Mouse (Mus musculus) hindbrain, embryonic 11.5 days (tissue): ENCODE data around the gene Dctn3. TPM values are rescaled to one million over a fixed set of nuclear protein-coding genes. Genes with fewer than 3 reads are reported as not detected.

ENCODE experiments used
- ATAC-seq: fragments of 200-750 bp; cut with Nextera tagmentation; 2 replicates; pipeline ENCODE4 v1.8.0; 2017; ENCODE audit warnings: mild to moderate bottlenecking, moderate TSS enrichment, moderate library complexity; ENCODE audit not compliant: low FRiP score
- DNase-seq: peaks from one replicate; pipeline ENCODE4 v3.0.0-alpha.2; 2015; ENCODE audit warnings: low spot score
- H3K27ac ChIP-seq: fragments of 300-500 bp; sonication (generic); 2 replicates; pipeline ENCODE4 v1.5.1; 2014; ENCODE audit warnings: mild to moderate bottlenecking, low read depth, low read length
- H3K27me3 ChIP-seq: fragments of 300-500 bp; sonication (generic); 2 replicates; pipeline ENCODE4 v1.6.1; 2014; ENCODE audit warnings: mild to moderate bottlenecking, low read length, moderate library complexity, mixed read lengths; ENCODE audit not compliant: control insufficient read depth, insufficient read depth
- H3K36me3 ChIP-seq: fragments of 300-500 bp; sonication (generic); 2 replicates; pipeline ENCODE4 v1.6.1; 2014; ENCODE audit warnings: mild to moderate bottlenecking, low read length, moderate library complexity, mixed read lengths; ENCODE audit not compliant: control insufficient read depth, insufficient read depth
- H3K4me1 ChIP-seq: fragments of 300-500 bp; sonication (generic); replicated peaks from 2 replicates; pipeline ENCODE4 v1.6.1; 2014; ENCODE audit warnings: low read length, mixed read lengths; ENCODE audit not compliant: control insufficient read depth, insufficient read depth
- H3K4me2 ChIP-seq: fragments of 300-500 bp; sonication (generic); replicated peaks from 2 replicates; pipeline ENCODE4 v1.6.1; 2014; ENCODE audit warnings: mild to moderate bottlenecking, low read depth, low read length
- H3K4me3 ChIP-seq: fragments of 300-500 bp; sonication (generic); 2 replicates; pipeline ENCODE4 v1.5.1; 2014; ENCODE audit warnings: low read depth, low read length
- H3K9ac ChIP-seq: fragments of 300-500 bp; sonication (generic); 2 replicates; pipeline ENCODE4 v1.6.1; 2014; ENCODE audit warnings: low read depth, low read length
- H3K9me3 ChIP-seq: fragments of 300-500 bp; sonication (generic); 2 replicates; pipeline ENCODE4 v1.6.1; 2016; ENCODE audit warnings: low read length; ENCODE audit not compliant: control insufficient read depth
- WGBS: fragments of 180-500 bp; shearing (Covaris S2); extraction: QIAGEN DNeasy Blood & Tissue Kit; methylation state at CpG from one replicate; pipeline ENCODE4 v1.1.7; 2014; 5-methylcytosine and 5-hydroxymethylcytosine counted together
- polyA plus RNA-seq: library from polyadenylated mRNA; unstranded; fragments of >200 nt; fragmentation: Nextera tagmentation; extraction: Ambion mirVana; gene quantifications from 2 replicates; pipeline ENCODE4 v1.2.1, GENCODE M21; 2014

The Dctn3 gene
- polyA plus RNA-seq, 1 experiment from 2014 or later = 192 TPM

DNA sequence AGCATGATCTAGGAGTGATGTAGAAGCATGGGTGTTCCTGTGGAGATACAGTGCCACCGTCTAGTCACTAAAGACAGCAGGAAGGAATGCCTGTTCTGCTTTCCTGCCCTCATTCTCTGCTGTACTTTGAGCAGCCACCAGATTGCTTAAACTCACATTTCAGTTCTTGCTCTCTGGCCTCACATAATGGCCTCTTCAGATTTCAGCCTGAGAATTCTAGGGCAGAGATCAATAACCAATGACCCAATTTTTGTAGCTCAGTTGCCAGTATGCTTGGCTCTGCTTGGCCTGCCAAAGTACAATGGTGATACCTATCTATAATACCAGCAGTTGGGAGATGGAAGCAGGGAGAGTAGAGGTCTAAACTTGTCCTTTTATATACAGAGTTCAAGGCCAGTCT lies 22.1 kb upstream of the Dctn3 start:
- WGBS = 90% methylated on average over 1 of the region's 1 CpGs
- H3K9ac ChIP-seq = no peak overlapping the region
- no peaks in the 10 kb centered on the region for H3K36me3 ChIP-seq
- no peak overlapping the region for H3K4me3 ChIP-seq
- H3K4me1 ChIP-seq = no peaks in the 10 kb centered on the region
- H3K9me3 ChIP-seq = no peaks in the 10 kb centered on the region; the same call in 1 of the 2 replicates
- no peak overlapping the region for H3K27ac ChIP-seq
- ATAC-seq (no peak), DNase-seq (no peak)
- no peak overlapping the region for H3K4me2 ChIP-seq
- H3K27me3 ChIP-seq = no peaks in the 10 kb centered on the region

DNA sequence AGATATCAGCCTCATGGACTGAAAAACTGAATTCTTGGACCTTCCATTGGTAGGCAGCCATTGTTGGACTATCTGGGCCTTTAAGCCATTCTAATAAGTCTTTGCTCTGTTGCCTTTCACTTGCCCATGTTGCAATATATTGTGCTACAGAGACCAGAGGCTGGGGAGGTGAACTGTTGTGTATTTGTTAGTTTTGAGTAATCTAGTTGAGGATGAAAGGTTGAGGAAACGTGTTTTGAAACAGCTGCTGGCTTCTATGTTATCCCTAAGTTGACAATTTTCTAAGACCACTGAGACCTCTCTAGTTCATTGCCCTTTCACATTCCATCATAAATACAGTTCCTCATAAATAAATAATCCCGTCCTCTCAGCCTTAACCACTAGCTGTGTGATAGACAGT lies 21.2 kb upstream of the Dctn3 start:
- 67% methylated on average over 2 of the region's 2 CpGs for WGBS
- H3K27ac ChIP-seq = no peak overlapping the region

DNA sequence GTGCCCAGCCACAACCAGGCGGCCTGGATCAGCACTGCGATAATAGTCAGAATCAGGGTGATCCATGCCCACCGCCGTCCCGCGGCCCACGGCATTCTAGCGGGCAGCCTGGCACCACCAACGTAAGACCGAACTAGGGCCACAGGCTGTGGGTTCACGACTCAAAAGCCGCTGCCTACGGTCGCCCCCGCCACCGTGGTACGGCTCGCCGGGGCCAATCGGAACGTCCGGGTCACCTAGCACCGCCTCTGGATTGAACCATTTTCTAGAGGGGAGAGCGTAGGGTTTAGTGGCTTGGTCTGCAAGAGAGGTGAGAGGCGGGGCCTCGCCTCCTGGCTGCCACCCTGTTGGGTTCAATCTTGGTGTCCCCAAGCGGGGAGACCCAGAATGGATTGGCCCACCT lies 18.2 kb upstream of the Dctn3 start:
- peak; percentile 97 for ATAC-seq
- peak; percentile 94 for DNase-seq
- no peaks in the 10 kb centered on the region for H3K4me1 ChIP-seq
- peak overlapping the region; percentile 50 for H3K4me3 ChIP-seq
- H3K36me3 ChIP-seq = 0 out of 2 replicates have a peak, but pooled peaks cover 4% of the 10 kb centered on the region
- H3K27ac ChIP-seq = peak overlapping the region; percentile 7; the same call in 1 of the 2 replicates
- WGBS = under 1% methylated on average over 27 of the region's 27 CpGs
- H3K9me3 ChIP-seq = no peaks in the 10 kb centered on the region
- peak overlapping the region; percentile 63 for H3K9ac ChIP-seq
- H3K4me2 ChIP-seq = peak overlapping the region; percentile 59
- H3K27me3 ChIP-seq = no peaks in the 10 kb centered on the region

More for the DNA sequence above, 21.2 kb upstream of the Dctn3 start:
- no peak overlapping the region for H3K4me3 ChIP-seq
- ATAC-seq = no peak
- H3K4me1 ChIP-seq = no peaks in the 10 kb centered on the region
- H3K9ac ChIP-seq = no peak overlapping the region
- no peak overlapping the region for H3K4me2 ChIP-seq
- no peak for DNase-seq
- H3K36me3 ChIP-seq = no peaks in the 10 kb centered on the region
- no peaks in the 10 kb centered on the region for H3K27me3 ChIP-seq
- H3K9me3 ChIP-seq = no peaks in the 10 kb centered on the region; the same call in 1 of the 2 replicates

DNA sequence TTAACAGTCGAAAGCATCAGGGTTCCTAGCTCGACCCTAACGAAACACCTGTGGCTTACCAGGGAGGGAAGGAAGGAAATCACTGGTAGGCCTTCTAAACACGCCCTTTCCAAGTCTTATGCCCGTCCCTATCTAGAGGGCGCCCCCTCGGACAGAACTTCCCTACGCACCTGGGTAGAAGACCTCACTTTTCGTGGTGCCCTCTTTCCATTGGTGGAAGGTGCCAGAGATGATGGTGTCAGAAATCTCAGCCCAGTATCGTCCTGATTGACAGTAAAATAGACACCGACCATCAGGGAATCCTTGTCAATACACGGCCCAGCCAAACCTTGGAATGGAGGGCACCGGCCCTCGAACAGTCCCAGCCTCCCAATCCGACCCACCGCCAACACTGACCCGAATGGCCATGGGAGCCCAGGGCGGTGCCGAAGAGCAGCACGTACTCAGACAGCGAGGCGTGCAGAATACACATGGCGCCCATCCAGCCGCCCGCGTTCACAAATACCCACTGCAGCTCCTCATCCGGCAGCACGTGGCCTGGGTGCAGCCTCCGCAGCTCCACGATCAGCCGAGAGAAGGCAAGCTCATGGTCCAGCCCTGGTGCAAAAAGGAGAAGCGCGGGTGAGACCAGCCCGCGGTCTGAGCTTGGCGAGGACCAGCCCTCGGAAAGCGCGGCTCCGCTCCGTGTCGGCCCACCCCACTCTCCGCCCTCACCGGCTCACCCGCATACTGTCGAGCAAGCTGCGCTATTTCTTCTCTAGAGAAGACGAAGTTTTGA lies 17.6 kb upstream of the Dctn3 start:
- Histone ChIP-seq H3K9me3 (no peaks in the 10 kb centered on the region), H3K9ac (peak overlapping the region; percentile 63), H3K27ac (peak overlapping the region; percentile 7; the same call in 1 of the 2 replicates), H3K4me3 (peak overlapping the region; percentile 50), H3K4me2 (peak overlapping the region; percentile 59), H3K27me3 (no peaks in the 10 kb centered on the region), H3K4me1 (no peaks in the 10 kb centered on the region), H3K36me3 (0 out of 2 replicates have a peak, but pooled peaks cover 4% of the 10 kb centered on the region)
- ATAC-seq = peak; percentile 87
- DNase-seq = peak; percentile 30
- WGBS = under 1% methylated on average over 48 of the region's 48 CpGs

DNA sequence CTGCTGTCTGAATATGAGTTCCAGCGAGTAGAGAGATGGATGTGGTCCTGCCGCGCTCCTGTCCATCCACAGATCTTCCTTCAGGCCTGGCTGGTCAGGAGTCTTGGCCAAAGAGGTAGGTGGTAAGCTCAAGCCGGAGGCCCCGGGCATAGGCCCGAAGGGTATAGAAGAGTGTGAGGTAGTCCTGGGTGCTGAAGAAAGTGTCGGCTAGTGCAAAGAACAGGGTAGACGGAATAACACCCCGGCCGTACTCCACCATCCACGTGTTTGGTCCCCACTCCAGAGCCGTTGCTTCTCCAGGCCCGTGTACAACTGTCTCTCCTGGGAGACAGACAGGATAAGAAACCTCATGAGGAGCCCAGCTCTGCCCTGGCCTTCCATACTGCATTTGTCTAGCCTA lies 16.3 kb upstream of the Dctn3 start:
- no peak overlapping the region for H3K27ac ChIP-seq
- no peaks in the 10 kb centered on the region for H3K4me1 ChIP-seq
- DNase-seq (no peak), ATAC-seq (no peak)
- H3K4me2 ChIP-seq = no peak overlapping the region
- H3K9ac ChIP-seq = no peak overlapping the region
- H3K4me3 ChIP-seq = no peak overlapping the region
- 95% methylated on average over 13 of the region's 13 CpGs for WGBS
- no peaks in the 10 kb centered on the region for H3K27me3 ChIP-seq
- H3K9me3 ChIP-seq = no peaks in the 10 kb centered on the region
- H3K36me3 ChIP-seq = 0 out of 2 replicates have a peak, but pooled peaks cover 4% of the 10 kb centered on the region

DNA sequence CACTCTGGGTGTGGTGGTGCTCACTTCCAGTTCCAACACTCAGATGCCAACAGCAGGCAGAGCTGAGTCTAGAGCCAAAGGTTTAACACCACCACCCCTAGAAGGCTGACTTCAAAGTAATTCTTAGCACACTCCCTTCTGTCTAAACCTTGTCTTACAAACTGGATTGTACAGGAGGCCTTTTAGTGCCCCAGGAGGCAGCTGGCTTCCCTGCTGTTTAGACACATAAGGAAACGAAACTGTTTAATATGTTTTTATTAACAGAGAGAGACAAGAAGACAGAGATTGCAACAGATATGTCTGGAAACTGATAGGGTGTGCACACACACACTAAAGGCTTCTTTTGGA lies 15.3 kb upstream of the Dctn3 start:
- Histone ChIP-seq H3K9me3 (no peaks in the 10 kb centered on the region), H3K4me1 (no peaks in the 10 kb centered on the region), H3K27me3 (peaks cover under 1% of the 10 kb centered on the region; the same call in 1 of the 2 replicates), H3K27ac (no peak overlapping the region), H3K4me3 (no peak overlapping the region), H3K4me2 (no peak overlapping the region), H3K36me3 (0 out of 2 replicates have a peak, but pooled peaks cover 4% of the 10 kb centered on the region), H3K9ac (no peak overlapping the region)
- ATAC-seq (no peak), DNase-seq (no peak)
- 63% methylated on average over 1 of the region's 1 CpGs for WGBS

DNA sequence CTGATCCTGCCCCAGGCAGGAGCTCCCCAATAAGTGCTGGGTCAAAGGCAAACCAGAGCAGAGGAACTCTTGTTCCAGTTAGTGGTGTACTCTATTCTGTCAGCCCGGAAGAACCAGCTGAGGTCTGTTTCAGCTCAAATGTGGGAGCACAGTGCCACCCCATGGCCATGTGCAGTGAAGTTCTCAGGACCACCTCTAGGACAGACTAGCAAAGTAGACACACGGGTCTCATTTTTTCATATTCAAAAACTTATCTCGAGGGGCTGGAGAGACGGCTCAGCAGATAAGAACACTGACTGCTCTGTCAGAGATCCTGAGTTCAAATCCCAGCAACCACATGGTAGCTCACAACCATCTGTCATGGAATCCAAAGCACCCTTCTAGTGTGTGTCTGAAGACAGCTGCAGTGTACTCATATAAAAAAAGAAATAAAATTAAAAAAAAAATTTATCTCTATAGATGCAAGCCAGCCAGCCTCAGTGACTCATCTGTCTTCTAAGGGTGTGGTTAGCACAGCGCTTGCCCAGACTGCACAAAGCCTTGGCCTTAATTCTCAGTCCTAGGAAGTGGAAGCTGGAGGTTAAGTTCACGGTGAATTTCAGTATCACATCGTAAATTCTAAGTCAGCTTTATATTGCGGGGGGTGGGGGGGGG lies 14.8 kb upstream of the Dctn3 start:
- ATAC-seq = no peak
- Histone ChIP-seq H3K4me2 (no peak overlapping the region), H3K36me3 (0 out of 2 replicates have a peak, but pooled peaks cover 4% of the 10 kb centered on the region), H3K27me3 (peaks cover 4% of the 10 kb centered on the region; the same call in 1 of the 2 replicates), H3K27ac (no peak overlapping the region), H3K4me3 (no peak overlapping the region), H3K4me1 (no peaks in the 10 kb centered on the region), H3K9ac (no peak overlapping the region), H3K9me3 (no peaks in the 10 kb centered on the region)
- DNase-seq = peak; percentile 77
- WGBS = 58% methylated on average over 8 of the region's 8 CpGs

DNA sequence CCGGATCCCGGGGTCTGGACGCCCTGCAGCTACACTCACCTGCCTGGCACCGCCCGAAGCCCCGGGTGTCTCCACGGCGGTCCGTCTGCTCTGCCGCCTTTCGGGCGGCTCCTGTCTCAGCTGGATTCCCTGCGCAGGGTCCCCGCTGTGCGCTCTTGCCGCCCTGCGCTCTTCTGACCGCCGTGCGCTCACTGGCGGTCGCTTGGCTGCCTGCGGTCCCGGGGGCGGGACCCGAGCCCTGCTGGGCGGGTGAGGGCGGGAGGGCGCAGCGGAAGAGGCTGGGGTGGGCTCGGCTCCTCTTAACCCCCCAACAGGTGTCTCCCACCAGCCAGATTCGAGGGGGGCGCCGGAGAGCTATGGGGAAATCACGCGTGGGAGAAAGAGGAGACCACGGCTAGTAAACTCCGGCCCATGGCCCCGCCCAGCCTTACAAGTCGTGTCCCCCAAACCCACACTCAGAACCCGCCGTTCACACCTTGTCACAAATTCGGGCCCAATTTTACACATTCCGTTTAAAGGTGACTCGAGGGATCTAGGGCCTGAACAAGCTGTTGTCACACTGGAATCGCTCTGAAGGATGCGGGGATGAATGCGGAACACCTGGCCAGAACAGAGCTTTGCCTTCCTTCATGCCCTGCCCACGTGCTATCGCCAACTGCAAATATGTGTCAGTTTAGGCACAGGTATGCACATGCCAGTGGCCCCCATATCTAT lies 8.2 kb upstream of the Dctn3 start, which contains the start of gene Arid3c:
Gene Arid3c (minus strand): TSS at position 91 of the 714 bp plus-strand sequence.
- ATAC-seq = no peak
- no peaks in the 10 kb centered on the region for H3K9me3 ChIP-seq
- no peaks in the 10 kb centered on the region for H3K36me3 ChIP-seq
- no peak within 1 kb of the TSS for H3K27ac ChIP-seq
- H3K4me2 ChIP-seq = peak within 1 kb of the TSS; percentile 67
- WGBS = 3% methylated on average over 46 of the region's 50 CpGs
- peak; percentile 57 for DNase-seq
- H3K27me3 ChIP-seq = peaks cover 53% of the 10 kb centered on the region
- H3K4me1 ChIP-seq = peaks cover 8% of the 10 kb centered on the region
- H3K4me3 ChIP-seq = peak within 1 kb of the TSS; percentile 23
- 0 out of 2 replicates have a peak within 1 kb of the TSS, but pooled peaks have one; percentile 15 for H3K9ac ChIP-seq
